Mouse (Mus musculus) ES-Bruce4 (cell line): ENCODE data around the gene Camta1.

ENCODE experiments used
- CTCF ChIP-seq: IDR thresholded peaks from one replicate; pipeline ENCODE4 v1.8.1; 2011; ENCODE audit warnings: low read depth, low read length
- POLR2A ChIP-seq: IDR thresholded peaks from one replicate; pipeline ENCODE4 v1.8.1; 2011; ENCODE audit warnings: low read length; ENCODE audit not compliant: insufficient read depth

- no peak for TF ChIP-seq CTCF
- TF ChIP-seq POLR2A, result no peak
These were observed 409.8 kb downstream of the Camta1 start for GRCm38 (mm10) chr4:151451885-151452284.
